Mouse (Mus musculus) gastrocnemius, adult 18-20 months (tissue): Measurements from ENCODE around the gene Gm49373. TPM values are rescaled to one million over a fixed set of nuclear protein-coding genes. Genes with fewer than 3 reads are reported as not detected.
"Not testable (repeated sequence)": the region's sequence is repeated elsewhere in the genome, so short reads cannot be mapped to it uniquely, and the experiment has no call there.

ENCODE experiments used
- DNase-seq: peaks from one replicate; pipeline ENCODE4 v3.0.0; 2021; ENCODE audit warnings: low spot score
- total RNA-seq, 2 experiments: library from RNA; stranded (reverse); gene quantifications; 2 replicates each; pipeline ENCODE4 v1.2.3; 2021

Gm49373 gene
- total RNA-seq, 2 experiments from 2014 or later = 0.17 to 0.34 TPM

DNA sequence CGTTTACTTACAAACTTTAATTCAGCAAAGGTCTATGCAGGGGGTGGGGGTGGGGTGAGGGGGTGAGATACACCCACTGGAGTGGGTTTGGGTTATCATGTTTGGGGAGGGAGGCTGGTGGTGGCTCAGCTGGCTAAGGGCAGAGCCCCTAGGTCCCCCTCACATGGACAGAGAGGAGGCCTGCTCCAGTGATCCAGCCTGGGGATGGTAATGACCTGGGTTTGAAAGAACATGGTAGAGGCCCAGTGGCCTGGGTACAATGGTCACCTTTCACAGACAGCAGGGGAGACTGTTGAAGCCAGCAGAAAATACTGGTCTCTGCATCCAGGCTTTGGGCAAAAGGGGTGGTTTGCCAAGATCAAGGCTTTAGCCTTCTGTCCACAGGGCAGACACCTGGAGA, 1.3 kb upstream of the Gm49373 start:
- DNase-seq = no peak

GRCm38 (mm10) chr9:21072641-21073040, 255 bp downstream of the Gm49373 start:
- no peak for DNase-seq

- no peak for DNase-seq
Measured at GRCm38 (mm10) chr9:21067006-21067684, 5.8 kb downstream of the Gm49373 start, which contains the start of gene Zglp1. Gene Zglp1 (minus strand): TSS chr9:21067093.

DNA sequence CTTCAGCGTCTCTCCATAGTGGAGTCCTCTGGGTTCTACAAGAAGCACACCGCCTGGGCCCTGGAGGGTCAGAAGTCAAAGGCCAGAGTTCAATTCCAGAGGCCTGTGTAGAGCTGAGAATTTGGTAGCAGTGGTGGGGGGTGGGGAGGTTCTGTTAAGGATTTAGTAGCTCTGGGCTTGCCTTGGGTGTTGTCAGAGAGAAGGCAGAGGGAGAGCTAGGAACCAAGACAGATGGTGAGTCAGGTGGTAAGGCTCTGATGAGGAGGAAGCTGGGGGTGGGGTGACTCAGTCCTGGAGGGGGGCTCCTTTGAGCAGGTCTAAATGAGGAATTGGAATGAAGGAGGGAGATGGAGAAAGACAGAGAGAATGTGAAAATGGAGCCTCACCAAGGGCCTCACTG, 10.0 kb downstream of the Gm49373 start:
- no peak for DNase-seq

DNA sequence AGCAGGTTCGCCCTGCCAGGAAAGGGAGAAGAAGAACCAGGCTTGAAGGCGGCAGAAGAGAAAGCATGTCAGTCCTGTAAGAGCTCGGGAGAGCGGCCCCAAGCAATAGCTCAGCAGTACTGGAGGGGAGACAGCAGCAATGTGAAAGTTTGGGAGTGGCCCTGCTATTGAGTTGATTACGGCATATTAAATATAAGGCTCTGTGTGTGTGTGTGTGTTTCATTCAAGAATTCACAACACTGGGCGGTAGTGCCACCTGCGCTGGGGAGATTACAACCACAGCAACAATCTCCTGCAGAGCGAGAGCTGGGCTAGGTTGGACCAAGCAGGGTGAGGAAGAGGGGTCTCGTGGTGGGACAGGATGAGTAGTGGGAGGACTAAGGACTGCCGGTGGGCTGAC, 21.3 kb downstream of the Gm49373 start:
- no peak for DNase-seq

DNA sequence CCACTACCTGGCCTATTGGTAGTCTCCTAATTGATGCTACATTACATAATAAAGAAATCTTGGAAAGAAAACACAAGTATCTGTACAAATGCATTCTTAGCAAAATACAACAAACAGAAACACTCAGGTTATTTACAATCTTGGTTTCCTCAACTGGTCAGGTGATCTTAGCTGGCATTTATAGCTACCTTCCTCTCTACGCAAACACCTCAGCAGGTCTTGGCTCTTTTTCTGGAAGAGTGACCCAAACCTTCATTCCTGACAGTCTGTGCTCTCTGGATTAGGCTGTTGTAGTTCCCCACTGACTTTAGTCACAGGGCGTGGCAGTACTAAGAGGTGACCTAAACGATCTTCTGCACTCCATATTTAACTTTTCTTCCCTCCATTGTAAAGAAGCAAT, 27.7 kb downstream of the Gm49373 start:
- no peak for DNase-seq

GRCm38 (mm10) chr9:21044785-21045184, 28.1 kb downstream of the Gm49373 start:
- DNase-seq = not testable (repeated sequence)

DNA sequence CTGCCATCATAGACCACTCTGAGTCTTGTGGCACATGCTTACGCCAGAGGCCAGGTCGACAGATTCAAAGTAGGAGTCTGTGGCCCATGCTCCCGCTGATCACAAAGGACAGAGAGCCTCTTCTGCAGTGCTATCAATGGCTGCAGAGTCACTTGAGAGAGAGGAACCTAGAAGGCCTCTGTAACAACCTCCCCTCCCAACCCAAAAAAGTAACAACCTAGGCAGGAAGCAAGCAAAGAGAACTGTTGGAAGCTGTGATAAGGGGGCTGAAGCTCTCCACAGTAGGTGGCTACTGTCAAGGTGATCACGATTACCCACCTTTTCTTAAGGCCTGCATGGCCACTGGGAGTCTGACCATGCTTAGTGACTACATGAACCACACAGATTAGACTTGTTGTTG, 29.3 kb downstream of the Gm49373 start:
- DNase-seq = no peak

DNA sequence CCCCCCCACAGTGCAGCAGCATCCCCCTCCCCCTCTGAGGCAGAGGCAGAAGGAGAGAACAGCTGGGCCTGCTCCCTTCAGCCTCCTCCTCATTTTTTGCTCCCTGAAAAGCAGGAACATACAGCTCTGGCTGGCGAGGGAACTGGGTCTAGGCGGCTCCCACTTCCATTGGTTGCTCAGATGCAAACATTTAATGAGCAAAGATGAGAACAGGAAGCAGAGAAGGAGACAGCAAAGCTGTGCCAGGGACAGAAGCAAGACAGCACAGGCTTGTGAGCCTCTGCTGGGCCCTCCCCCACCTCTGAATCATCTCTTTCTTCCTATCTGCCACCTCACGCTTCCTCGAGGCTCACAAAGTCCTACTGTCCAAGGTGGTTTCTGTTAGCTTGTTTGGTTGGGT, 31.6 kb downstream of the Gm49373 start:
- no peak for DNase-seq

GRCm38 (mm10) chr9:21039779-21040178, 33.1 kb downstream of the Gm49373 start:
- no peak for DNase-seq

DNA sequence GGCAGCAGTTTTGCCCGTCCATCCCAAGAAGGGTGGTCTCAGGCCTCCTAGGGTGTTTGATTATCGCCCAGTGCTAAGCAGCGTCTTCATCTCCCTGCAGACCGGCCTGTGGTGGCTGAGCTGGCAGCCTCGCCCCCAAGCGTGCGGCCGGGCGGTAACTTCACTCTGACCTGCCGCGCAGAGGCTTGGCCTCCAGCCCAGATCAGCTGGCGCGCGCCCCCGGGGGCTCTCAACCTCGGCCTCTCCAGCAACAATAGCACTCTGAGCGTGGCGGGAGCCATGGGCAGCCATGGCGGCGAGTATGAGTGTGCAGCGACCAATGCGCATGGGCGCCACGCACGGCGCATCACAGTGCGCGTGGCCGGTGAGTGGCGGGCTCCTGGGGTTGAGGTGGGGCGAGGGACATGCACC, 35.4 kb downstream of the Gm49373 start:
- no peak for DNase-seq

GRCm38 (mm10) chr9:21036666-21037065, 36.2 kb downstream of the Gm49373 start:
- no peak for DNase-seq

DNA sequence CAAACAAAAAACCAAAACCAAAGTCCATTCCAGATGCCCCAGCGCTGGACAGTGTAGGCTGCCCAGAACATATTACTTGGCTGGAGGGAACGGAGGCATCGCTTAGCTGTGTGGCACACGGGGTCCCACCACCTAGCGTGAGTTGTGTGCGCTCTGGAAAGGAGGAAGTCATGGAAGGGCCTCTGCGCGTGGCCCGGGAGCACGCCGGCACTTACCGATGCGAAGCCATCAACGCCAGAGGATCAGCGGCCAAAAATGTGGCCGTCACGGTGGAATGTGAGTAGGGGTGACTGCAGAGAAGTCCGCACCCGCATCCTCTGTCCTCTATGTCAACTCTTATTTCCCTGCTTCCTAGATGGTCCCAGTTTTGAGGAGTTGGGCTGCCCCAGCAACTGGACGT, 36.7 kb downstream of the Gm49373 start:
- DNase-seq = no peak

DNA sequence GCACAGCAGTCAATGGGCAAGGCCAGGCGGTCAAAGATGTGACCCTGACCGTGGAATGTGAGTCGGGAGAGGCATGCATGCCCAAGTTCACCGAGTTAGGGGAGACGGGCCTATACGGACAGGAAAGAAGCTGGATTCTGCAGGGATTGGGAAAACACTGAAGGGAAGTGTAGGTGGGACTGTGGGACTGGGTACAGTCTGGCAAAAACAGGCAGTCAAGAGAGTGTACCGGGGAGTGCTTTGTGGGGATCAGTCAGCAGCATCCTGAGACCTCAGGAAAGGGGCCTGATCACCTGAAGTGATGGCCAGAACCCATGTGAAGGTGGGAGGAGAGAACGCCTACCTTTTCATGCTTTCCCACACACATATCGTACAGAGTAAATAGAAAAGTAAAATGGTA, 37.3 kb downstream of the Gm49373 start:
- no peak for DNase-seq

GRCm38 (mm10) chr9:21034481-21035085, 38.3 kb downstream of the Gm49373 start:
- no peak for DNase-seq

DNA sequence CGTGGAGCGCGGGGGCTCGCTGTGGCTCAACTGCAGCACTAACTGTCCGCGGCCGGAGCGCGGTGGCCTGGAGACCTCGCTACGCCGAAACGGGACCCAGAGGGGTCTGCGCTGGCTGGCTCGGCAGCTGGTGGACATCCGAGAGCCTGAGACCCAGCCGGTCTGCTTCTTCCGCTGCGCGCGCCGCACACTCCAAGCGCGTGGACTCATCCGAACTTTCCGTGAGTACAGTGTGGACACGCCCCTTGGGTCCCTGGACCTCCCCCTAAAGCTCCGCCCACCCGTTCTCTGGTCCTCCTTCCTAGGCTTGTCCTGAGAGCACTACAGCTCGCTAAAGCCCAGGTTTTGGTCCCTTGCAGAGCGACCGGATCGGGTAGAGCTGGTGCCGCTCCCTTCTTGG, 39.8 kb downstream of the Gm49373 start:
- DNase-seq = peak; percentile 90

- DNase-seq = no peak
Measured at GRCm38 (mm10) chr9:21032491-21032890, 40.4 kb downstream of the Gm49373 start.

- no peak for DNase-seq
Measured at GRCm38 (mm10) chr9:21031896-21032351, 41.0 kb downstream of the Gm49373 start, which contains the start of gene Icam5. Gene Icam5 (plus strand): TSS chr9:21032073.

DNA sequence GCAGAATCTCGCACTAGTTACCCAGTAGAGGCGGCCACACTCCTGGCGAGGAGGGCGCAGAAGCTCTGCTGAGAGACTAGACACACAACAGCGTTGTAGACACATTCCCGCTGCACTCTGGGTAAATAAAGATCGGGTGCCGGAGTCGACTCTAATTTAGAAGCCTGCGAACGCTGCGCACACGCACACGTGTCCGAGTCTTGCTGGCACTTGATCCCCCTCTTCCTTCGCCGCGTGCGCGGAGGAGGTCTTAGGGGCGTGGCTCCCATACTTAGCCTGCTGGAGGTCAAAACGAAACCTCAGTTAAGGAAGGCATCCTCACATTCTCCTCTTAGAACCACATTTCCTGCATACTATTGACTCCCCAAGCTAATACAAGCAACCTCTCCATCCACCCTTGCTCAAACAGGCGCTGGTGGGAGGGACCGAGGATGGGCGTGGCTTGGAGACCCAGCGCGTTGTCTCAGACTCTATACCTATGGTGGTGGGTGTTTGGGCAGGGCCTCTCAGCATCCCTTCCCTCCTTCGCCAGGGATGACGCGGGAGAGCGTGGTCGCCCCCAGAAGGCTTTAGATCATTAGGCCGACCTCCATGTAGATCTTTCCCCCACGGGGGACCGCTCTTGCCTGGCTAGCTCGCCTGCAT, 41.5 kb downstream of the Gm49373 start:
- DNase-seq = peak; percentile 69

DNA sequence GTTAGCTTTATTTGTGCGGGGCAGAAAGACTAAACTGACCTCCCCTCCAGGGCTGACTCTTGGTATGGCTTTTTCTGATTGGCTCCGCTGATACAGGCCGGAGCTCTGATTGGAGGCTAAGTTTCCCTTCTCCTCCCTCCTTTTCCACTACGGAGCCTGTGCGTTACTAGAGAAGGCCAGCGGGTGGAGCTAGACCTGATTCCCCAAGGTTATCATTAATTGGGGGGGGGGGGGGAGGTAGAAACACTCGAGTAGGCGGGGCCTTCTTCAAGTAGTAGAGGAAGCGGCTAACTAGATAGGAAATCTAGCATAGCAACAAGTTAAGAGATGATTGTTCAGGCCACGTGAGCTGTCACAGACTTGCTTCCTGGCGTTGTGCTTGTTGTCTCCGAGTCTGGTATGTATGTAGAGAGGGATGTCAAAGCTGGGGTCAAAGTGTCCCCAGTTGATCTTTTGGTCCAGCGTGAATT, 42.1 kb downstream of the Gm49373 start:
- DNase-seq = peak; percentile 94

DNA sequence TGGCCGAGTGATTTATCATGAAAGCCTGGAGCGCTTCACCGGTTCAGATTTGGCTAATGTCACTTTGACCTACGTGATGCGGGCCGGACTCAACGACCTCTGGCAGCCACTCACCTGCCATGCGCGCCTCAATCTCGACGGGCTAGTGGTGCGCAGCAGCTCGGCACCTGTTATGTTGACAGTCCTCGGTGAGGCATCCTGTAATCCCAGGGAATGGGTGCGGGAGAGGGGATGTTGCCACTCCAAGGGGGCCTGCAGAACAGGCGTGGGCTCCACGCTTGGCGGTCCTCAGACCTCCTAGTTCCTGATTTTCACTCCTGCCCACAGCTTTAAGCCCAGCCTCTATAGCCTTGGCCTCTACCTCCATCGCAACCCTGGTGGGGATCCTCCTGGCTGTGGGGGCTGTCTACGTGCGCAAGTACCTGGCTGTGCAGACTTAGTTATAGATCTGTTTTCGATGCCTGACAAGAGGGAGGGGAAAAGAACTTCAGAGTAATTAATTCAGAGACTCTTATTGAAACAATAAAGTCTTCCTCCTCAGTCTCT, 42.8 kb downstream of the Gm49373 start:
- no peak for DNase-seq
